Mouse (Mus musculus) E14TG2a.4 (cell line): ENCODE data around the gene Gusb.
A peak's percentile ranks its signal among the peaks of the same experiment; 100 is the strongest.

Source experiments
- CTCF ChIP-seq: conservative IDR thresholded peaks from 2 replicates; pipeline ENCODE4 v1.5.1; 2014; ENCODE audit warnings: low read length
- NANOG ChIP-seq: IDR thresholded peaks from 2 replicates; pipeline ENCODE4 v1.6.1; 2014; ENCODE audit warnings: borderline replicate concordance, low read length, mixed read lengths
- POU5F1 ChIP-seq: IDR thresholded peaks from 2 replicates; pipeline ENCODE4 v1.6.1; 2014; ENCODE audit warnings: low read length, borderline replicate concordance

- TF ChIP-seq CTCF (peak; percentile 82), POU5F1 (no peak), NANOG (no peak)
These were observed 35.1 kb upstream of the Gusb start for GRCm38 (mm10) chr5:130037752-130038455.
